Mouse (Mus musculus): ENCODE data around the gene Clca2.

Clca2 gene

DNA sequence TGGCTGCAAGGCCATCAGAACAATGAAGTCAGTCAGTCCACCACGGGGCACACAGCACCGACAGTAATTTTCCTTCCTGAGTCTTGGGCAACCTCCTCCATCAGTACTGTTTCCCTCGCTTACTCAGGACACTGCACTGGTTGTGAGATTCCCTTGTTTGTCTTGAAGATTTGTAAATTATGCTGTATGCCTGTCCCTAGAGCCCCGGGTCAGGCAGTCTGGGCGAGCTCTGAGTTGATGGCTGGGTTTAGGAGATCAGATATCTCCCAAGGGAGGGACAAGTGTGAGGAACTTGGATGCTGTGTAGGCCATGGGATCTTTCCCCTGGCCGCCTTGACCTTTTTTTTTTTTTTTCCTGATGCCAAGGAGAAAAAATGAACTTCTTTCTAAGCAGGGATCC is at the start of gene Clca2:
Clca2 (minus strand) TSS at position 153 of the 400 bp plus-strand sequence.
- no peak for DNase-seq (ENCODE audit: low spot score)

DNA sequence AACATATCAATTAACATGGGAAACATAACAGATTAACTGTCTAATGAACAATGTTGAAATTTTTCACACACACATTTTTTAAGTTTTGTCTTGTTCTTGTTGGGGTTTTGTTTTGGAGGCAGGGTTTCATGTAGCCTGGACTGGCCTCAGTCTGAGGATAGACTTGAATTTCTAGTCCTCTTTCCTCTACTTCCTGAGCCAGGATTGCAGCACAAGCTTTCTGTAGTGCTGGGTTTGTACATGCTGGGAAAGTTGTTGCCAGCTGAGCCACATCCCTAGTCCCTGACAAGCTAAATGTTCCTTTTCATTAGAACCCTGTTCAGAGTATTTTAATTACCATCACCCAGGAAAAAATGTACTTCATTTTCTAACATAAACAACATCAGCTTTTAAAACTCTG is 48.7 kb upstream of the Clca2 start:
- no peak for DNase-seq (ENCODE audit: low spot score)

DNA sequence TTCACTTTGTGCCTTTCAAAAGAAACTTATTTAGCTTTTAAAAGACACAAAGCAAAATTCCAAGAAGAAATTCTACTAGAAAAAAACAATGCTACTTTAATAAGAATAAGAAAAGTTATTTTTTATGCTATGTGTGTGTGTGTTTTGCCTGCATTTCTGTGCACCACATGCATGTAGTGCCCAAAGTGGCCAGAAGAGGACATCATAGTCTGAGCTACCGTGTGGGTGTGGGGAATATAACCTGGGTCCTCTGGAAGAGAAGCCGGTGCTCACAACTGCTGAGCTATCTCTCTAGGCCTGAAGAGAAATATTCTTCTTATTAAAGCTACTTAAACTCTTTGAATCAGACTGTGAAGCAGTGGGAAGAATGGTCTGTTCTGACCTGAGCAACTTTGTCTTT is 48.2 kb upstream of the Clca2 start:
- no peak for DNase-seq (ENCODE audit: low spot score)

DNA sequence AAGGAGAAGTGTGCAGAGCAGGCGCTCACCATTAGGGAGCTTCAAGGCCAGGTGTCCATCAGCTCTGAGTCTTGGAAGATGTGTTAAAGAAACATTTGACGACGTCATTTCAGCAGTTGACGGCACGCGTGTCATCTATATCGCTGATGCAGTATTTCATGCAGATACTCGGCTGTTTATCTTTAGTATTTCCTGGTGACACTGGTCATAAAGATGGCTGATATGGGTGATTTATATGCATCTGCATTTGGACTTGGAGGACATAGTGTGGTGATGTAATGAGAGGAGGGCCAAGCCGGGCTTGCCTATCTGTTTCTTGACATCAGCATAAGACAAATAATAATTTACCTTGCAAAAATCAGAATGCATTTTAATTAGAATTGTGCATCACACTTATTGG is 47.6 kb upstream of the Clca2 start:
- no peak for DNase-seq (ENCODE audit: low spot score)

DNA sequence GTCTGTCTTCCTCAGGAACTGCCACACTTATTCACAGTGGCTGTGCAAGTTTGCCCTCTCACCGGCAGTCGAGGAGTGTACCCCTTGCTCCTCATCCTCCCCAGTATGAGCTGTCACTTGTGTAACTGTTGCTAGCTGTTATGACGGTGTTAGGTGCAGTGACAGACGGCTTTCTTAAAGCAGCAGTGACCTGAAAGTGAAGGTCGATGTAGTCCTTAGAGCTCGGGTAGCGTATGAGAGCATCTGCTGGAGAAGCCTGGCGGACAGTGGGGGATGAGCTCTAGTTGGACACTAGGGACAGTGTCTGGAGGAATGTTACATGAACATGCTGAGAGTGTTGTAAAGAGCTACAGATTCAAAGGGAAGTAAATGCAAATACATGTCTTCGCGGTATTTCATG is 44.6 kb upstream of the Clca2 start:
- no peak for DNase-seq (ENCODE audit: low spot score)

DNA sequence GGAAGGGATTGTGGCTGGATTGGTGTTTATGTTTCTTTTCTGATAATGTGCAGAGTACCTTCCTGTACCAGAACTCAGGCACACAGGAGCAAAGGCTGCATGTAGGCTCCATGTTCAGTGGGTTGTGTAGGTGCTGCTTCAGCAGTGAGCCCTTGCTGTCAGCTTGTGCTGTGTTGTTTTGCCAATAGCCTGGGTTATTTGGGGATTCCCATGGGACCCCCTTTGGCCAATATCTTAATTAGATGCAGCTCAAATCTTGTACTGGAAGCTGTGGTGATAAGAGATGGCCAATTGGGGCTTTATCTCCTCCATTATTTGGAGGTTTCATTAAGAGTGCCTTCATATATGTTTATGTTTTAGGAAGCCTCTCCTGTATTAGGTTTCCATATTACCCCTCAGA is 43.7 kb upstream of the Clca2 start:
- DNase-seq (ENCODE audit: low spot score): no peak

DNA sequence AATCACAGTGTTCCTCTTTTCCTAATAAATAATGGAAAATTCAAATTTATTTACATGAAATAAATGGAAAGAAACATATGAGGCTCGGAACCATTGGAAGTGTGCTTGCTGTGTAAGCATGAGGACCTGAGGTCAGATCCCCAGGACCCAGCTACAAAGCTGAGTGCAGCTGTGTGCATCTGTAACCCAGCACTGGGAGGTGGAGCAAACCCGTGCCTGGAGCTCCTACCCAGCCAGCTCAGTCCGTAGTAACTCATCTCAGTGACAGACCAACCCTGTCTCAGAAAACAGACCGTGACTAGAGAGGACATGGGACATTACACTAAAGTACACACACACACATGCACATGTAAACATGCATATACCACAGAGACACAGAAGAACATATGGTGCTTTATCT is 41.0 kb upstream of the Clca2 start:
- no peak for DNase-seq (ENCODE audit: low spot score)

DNA sequence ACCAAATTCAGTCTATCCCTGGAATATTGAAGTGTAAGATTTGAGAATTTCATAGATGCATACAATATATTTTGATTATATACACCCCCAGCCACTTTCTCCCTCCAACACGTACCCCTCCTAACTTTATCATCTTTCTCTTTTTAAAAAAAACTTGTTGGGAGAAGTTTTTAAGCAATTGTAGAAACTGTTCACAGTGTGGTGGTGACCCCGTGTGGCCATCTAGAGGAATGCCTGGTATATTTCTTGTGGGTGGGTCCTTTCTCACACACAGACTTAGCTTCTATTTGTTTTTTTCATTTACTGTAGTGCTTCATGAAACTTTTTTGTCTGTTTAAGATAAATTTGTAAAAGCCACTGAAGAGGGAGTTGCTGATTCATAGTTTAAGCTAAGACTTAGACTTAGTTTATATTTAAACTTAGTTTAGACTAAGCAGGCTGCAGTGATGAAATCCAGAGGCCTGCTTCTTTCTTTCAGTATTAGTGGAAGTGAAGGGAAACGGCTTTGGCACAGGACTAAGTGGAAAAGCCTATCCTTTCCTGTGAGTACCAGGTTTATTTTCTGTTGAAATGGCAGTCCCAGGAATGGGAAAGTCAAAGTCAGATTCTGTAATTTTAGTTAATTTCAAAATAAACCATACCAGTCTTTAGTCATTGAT is 32.1 kb upstream of the Clca2 start:
- DNase-seq (ENCODE audit: low spot score): no peak

DNA sequence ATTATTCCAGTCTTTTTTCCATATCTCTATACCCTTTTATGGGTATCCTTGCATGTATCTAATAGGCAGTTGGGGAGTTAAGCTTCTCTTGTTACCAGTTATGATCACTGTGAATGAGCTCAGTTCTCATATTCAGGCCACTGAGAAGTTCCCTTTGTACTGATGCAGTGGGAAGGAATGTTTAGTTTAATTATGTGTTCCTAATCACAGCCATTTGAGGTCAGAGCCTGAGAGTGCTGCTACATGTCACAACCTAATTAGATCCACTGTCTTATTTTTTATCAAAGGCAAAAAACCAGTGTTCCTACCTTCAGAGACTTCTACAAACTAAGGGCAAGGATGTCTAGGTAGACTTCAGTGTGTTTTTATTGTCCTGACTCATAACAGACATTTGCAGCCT is 30.1 kb upstream of the Clca2 start:
- DNase-seq (ENCODE audit: low spot score): no peak

DNA sequence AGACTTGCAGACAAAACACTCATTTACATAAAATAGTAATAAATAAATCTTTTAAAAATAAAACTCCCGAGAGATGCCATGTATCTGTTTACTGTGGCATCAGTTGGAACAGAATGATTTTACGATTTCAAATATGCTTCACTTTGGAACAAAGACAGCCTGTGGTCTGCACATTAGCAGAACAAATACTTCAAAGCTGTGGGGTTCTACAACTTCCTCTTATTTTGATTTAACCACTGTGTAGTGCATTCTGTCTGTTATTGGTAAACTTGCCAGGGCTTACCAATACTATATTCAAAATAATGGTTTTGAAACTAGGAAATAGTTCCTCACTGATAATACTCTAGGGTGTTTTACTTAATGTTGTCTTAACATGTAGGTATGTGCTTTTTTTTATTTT is 27.4 kb upstream of the Clca2 start:
- DNase-seq (ENCODE audit: low spot score): no peak

DNA sequence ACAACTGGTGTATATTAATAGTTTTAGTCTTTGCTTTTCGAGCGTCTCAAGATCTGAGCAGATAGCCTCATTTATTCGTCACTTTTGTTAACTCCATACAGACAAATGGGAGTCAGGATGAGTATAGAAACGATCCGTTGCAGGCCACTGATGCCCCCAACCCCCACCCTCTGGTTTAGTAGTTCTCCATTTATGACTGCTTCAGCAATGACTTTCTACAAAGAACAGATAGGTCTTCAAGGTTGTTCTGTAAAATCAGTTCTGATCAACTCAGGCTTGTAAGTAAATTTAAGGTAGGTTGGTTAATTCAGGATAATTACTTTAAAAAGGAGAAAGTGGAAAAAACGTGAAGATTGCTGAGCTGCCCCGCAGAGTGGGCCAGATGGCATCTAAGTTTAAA is 20.2 kb upstream of the Clca2 start:
- DNase-seq (ENCODE audit: low spot score): no peak

DNA sequence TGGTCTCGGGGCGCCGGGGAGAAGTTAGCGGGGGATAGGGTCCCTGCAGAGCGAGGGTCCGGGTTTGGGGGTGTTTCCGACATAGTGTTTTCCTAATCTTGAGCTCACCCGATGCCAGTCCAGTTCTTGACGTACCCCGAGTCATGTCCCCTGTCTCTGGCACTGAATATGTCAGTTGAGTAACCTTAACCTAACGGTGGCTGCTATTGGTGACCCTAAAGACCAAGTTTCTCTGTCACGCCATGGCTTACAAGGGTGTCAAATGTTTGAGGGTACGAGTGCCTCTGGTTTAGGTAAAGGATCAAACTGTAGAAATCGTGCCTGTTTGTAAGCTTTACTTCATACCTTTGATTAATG is 19.7 kb upstream of the Clca2 start:
- no peak for DNase-seq (ENCODE audit: low spot score)

DNA sequence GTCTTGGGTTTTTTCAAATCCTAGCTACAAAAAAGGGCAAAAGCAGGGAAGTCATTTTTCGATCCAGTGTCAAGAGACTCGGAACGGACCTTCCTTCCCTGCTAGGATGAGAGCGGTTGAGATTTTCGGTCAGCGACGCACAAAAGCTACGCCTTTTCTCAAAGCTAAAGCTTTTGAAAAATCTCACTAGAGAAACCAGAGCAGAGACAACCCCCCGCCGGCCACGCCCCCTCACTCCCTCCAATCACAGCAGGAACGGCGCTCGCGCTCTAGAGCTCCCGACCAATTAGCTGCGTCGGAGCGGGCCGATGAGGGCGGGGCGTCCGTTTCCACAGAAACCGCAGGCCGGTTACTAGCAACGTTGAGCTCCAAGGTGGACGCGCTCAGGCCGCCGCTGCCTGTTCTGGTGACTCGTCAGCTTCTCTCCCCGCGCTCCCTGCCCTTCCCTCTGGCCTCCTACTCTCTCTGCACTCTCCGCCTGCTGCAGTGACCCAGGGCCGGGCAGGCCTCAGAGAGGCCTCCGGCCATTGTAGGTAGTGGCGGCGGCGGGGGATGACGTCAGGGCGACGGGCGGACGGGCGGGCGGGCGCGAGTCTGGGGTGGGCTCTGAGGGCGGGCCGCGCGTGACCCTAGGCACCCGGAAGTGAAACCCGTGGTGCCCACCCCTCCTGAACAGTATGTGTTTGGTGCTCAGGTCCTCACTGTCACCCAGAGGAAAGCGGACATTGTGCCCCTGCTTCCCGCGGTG is 19.2 kb upstream of the Clca2 start, which contains the start of gene Odf2l:
Odf2l (plus strand) TSS at position 335 of the 748 bp plus-strand sequence.
- DNase-seq (ENCODE audit: low spot score): peak; percentile 97

DNA sequence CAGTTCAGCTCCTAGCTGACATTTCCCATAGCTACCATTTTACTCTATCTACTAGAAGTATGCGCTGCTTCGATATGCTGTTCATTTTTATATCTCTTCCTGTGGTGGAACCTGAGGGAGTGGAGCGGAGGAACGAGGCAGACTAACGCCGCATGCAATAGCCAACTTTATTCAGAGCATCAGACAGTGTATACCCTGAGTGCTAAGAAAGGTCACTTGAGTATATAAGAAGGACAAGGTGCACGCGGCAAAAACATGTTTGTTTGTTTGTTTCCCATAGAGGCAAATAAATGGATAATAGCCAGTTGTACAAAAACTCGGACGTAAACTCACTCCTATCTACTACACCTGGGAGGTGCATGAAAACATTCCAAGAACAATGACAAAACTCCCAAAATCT is 18.4 kb upstream of the Clca2 start:
- DNase-seq (ENCODE audit: low spot score): no peak

DNA sequence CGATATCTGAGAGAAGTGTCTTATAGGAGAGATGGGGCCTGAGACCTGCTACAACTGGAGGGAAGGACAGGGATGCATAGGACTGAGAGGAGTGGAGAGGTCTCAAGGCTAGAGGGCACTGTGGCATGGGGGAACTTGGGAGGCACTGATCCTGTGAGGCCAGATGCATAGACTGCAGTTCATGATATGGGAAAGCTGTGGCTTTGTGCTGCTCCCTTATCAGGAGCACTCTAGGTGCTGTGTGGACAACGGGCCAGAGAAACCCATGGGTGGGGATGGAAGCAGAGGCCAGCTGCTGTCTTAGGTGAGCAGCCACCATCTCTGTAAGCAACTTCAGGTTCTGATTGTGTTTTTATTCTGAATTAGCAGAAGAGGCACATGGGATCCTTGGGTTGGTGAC is 15.9 kb upstream of the Clca2 start:
- no peak for DNase-seq (ENCODE audit: low spot score)

DNA sequence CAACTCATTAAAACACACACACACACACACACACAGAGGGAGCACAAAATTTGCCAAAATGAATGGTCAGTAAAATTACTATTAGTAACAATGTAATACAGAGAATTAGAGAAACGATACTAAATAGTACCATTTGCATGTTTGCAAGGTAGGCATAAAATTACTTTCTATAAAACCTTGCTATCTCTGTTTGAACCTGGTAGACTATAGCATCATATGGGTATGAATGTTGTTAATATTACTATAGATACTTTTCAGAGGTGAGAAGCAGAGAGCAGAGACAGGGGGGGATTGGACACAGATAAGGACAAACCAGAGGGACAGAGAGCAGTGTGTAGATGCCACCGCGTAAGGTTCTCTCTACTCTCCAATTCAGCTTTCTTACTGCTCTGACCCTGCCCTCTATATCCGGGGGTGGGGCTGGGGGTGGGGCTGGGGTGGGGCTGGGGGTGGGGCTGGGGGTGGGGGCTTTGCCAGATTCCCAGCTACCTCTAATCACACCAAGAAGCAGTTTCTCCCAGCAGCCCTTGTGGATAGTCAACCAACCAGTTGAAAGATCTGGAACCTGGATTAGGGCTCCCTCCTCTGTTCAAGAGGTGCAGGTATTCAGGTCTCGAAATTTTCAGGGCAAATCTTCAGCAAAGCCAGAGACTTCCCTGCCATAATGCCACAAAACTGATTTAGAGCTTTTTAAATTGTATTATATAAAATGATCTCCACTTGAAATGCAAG is 6.7 kb upstream of the Clca2 start:
- no peak for DNase-seq (ENCODE audit: low spot score)

DNA sequence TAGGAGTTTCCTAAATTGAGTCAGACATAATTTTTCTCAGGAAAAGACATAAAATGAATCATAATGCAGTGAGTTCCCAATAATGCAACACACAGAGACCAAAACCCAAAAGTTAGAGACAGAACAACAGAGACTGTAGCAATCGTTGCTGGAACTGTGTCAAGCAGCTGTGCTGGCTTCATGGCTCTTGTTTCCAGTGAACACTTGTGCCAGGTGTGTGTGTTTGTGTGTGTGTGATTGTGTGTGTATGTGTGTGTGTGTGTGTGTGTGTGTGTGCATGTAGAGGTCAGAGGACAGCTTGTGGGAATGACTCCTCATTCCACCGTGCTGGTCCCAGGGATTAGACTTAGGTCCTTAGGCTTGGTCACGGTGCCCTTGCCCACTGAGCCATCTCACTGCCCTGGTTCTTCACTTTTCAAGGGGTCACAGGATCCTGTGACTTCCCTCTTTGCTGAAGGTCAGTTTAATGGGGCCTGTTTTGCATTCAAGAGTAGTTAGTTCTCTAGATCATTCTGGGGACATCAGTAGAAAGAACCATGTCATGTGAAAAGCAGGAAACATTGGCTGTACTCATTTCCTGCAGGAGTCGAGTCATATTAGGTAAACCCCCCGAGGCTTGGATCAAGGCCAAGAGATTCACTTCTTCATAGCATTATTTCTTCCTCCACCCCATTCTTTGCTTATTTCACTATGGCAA is 6.0 kb upstream of the Clca2 start:
- no peak for DNase-seq (ENCODE audit: low spot score)

DNA sequence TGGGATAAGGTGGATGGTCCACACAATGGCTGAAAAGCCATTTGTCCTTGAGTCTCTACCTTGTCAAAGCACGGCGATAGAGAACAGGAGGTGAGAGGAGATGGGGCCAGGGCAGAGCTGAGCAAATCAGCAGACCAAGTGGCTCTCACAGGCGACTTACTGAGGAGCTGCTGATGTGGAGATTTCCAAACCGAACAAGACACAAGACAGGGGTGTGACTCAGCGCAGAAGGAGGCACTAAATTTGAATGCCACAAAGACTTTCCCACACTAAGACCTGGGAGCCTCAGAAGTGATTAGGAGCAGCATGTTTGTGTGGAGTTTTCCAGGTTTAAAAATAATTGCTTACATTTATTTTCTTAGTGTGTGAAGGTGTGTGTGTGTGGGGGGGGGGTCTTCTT is 4.5 kb upstream of the Clca2 start:
- DNase-seq (ENCODE audit: low spot score): no peak

DNA sequence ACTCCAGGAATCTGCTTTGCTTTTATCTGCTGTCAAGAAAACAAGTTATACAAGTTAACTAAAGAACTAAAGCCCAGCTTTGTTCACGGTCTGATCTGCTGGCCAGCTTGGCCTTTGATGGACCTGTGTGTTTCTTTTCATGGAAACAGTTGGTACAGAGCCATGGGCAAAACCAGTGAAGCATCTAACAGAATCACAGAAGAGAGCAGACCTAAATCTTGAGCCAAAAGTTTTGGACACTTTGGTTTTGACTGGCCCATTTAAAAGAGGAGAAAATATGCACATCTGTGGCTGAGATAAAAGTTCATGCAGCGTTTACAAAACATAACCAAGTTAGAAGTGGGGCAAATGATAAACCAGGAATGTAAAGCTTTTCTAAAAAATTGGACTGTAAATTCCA is 4.1 kb upstream of the Clca2 start:
- no peak for DNase-seq (ENCODE audit: low spot score)

DNA sequence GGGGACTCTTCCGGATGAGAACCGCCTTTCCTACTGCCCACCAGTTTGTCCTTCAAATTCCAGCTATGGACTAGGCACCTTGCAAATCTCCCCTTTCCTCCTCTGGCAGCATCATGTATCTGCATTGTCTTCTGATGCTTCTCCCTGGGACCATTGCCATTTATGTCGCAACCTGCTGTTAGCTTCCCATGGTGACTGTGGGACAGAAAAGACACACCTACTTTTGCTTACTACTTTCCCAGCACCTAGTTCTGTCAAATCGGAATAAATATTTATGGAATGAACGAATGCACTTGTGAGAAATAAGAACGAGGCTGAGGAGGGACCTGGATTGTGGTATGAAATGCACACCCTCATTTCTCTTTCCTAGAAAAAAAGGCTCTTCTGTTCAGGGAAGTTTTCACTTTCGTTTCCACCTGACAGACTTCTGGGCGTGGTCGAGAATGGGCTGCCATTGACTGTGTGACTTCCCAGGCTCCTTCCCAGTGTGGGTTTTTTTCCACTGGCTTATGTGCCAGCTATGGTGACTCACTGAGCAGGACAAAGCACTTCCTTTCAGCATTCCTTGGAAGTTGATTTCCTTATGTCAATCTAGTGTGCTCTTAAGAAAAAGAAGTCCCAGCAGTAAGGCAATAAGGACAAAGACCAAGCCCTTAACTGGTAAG is 2.8 kb upstream of the Clca2 start:
- no peak for DNase-seq (ENCODE audit: low spot score)

DNA sequence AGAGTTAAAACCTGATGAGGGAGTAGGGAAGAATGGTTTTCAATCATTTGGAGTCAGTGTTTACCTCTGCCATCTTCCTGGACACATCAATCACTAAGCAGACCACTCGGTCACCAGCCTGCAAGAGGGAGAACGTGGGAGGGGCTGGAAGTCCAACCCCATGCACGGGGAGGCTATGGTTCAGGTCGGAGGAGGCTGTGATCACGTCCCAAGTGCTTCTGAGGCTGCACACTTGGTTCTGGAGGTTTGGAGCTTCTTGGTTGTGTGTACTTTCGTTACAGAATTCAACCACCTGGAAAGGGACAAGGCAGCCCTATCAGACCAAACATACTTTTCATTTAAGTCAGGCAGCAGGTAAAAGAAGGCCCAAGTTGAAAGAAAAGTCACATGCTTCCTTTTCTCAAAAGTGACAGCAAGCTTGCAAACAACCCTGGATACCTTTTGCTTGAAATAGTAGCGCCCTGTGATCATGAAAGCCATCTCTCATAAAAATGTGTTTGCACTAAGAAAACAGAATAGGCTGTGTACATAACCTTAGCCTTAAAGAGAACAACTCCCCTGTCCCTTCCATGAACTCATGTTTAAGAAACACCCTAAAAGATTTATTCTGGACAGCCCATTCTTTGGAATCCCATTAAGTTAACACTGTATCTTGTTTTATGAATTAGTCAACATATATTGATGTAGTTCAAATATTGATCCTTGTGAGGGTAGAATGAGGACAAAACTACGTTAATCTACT is 11.2 kb downstream of the Clca2 start:
- no peak for DNase-seq (ENCODE audit: low spot score)

All from testis, postnatal 14 days (tissue).